In the genomic region with DNA sequence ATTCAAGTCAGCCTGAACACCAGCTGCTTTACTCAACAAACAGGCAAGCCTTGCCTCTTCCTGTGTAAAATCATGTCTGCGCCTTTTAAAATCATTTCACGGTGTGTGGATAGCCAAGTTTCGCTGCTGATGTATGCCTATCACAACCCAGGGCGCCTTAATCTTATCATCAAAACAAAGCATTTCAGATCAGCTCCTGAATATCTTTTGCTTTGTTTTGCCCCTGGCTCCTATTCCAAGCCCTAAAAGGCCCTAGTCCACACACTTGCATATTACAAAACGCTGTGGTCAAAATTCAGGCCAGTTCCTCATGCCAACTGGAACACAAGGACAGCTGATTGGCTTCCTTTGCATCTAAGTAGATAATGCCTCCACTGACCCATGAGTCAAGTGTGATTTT, we compare ENCODE assay signal across 18 mouse cellular contexts.
DNase-seq lines count a peak whose midpoint lies in the region; ATAC-seq and TF ChIP-seq lines count a peak whose summit lies in the region.
"Had no signal": no experiment of that assay in that cellular context is flagged by ENCODE, and none has a peak within 500 bp of the region (broad histone marks: within the 10 kb centered on the region; RNA-seq: fewer than 3 reads in every experiment).

No protein-coding gene starts in this region.

- WGBS in forebrain, embryonic 14.5 days = 65% methylated on average over 5 of the region's 5 CpGs
- WGBS in forebrain, embryonic 12.5 days = 76% methylated on average over 5 of the region's 5 CpGs
- 63% methylated on average over 5 of the region's 5 CpGs for WGBS in lung, adult 2 months
- WGBS in hindbrain, embryonic 14.5 days = 62% methylated on average over 5 of the region's 5 CpGs

- H3K4me2 ChIP-seq in forebrain, embryonic 14.5 days (ENCODE audit: low read length) = no peak overlapping the region
- no peak overlapping the region for H3K4me2 ChIP-seq in forebrain, embryonic 12.5 days
- H3K4me2 ChIP-seq in hindbrain, embryonic 14.5 days (replicated peaks) = no peak overlapping the region
- H3K4me2 ChIP-seq: heart, embryonic 12.5 days had no signal

- no peak for ATAC-seq in forebrain, embryonic 14.5 days
- ATAC-seq in forebrain, embryonic 12.5 days (ENCODE audit: low FRiP score) = no peak
- ATAC-seq in hindbrain, embryonic 14.5 days (ENCODE audit: low FRiP score) = no peak

- no peak for TF ChIP-seq POLR2A in lung, adult 2 months (IDR thresholded peaks at IDR 0.05; ENCODE audit: borderline replicate concordance, extremely low read depth, low read depth, low read length)

- H3K9me3 ChIP-seq in forebrain, embryonic 14.5 days (replicated peaks; ENCODE audit: control insufficient read depth, low read length) = no peaks in the 10 kb centered on the region
- no peaks in the 10 kb centered on the region for H3K9me3 ChIP-seq in forebrain, embryonic 12.5 days
- H3K9me3 ChIP-seq in hindbrain, embryonic 14.5 days (ENCODE audit: control insufficient read depth, low read length) = no peaks in the 10 kb centered on the region
- H3K9me3 ChIP-seq: heart, embryonic 12.5 days had no signal

- H3K4me1 ChIP-seq in forebrain, embryonic 14.5 days (ENCODE audit: control insufficient read depth, insufficient read depth, low read length) = no peaks in the 10 kb centered on the region
- H3K4me1 ChIP-seq in forebrain, embryonic 12.5 days = peaks cover 8% of the 10 kb centered on the region; the same call in 1 of the 2 replicates
- no peaks in the 10 kb centered on the region for H3K4me1 ChIP-seq in lung, adult 2 months (ENCODE audit: control insufficient read depth, insufficient read depth, low read length)
- no peaks in the 10 kb centered on the region for H3K4me1 ChIP-seq in hindbrain, embryonic 14.5 days (replicated peaks; ENCODE audit: control insufficient read depth, insufficient read depth, low read length)
- H3K4me1 ChIP-seq: heart, embryonic 12.5 days had no signal

- no peaks in the 10 kb centered on the region for H3K36me3 ChIP-seq in forebrain, embryonic 14.5 days (ENCODE audit: control insufficient read depth, insufficient read depth, low read length)
- H3K36me3 ChIP-seq in forebrain, embryonic 12.5 days (replicated peaks) = no peaks in the 10 kb centered on the region
- H3K36me3 ChIP-seq in hindbrain, embryonic 14.5 days (replicated peaks; ENCODE audit: control insufficient read depth, insufficient read depth) = no peaks in the 10 kb centered on the region
- H3K36me3 ChIP-seq: heart, embryonic 12.5 days had no signal

- no peak for TF ChIP-seq CTCF in lung, adult 2 months (IDR thresholded peaks at IDR 0.05; ENCODE audit: insufficient read depth, low read length)

- H3K4me3 ChIP-seq in forebrain, embryonic 14.5 days (ENCODE audit: low read depth, low read length) = no peak overlapping the region
- H3K4me3 ChIP-seq in forebrain, embryonic 12.5 days (replicated peaks) = no peak overlapping the region
- H3K4me3 ChIP-seq in lung, adult 2 months (replicated peaks; ENCODE audit: extremely low read depth, low read depth, low read length) = no peak overlapping the region
- H3K4me3 ChIP-seq in hindbrain, embryonic 14.5 days (replicated peaks; ENCODE audit: low read length) = no peak overlapping the region
- H3K4me3 ChIP-seq: heart, embryonic 12.5 days had no signal

- H3K27me3 ChIP-seq in forebrain, embryonic 14.5 days (replicated peaks; ENCODE audit: control insufficient read depth, insufficient read depth, low read length) = no peaks in the 10 kb centered on the region
- no peaks in the 10 kb centered on the region for H3K27me3 ChIP-seq in forebrain, embryonic 12.5 days
- H3K27me3 ChIP-seq in hindbrain, embryonic 14.5 days (ENCODE audit: control insufficient read depth, insufficient read depth, low read length) = no peaks in the 10 kb centered on the region
- H3K27me3 ChIP-seq: heart, embryonic 12.5 days had no signal

- no peak overlapping the region for H3K9ac ChIP-seq in forebrain, embryonic 14.5 days (ENCODE audit: low read length)
- no peak overlapping the region for H3K9ac ChIP-seq in forebrain, embryonic 12.5 days
- no peak overlapping the region for H3K9ac ChIP-seq in hindbrain, embryonic 14.5 days
- H3K9ac ChIP-seq: heart, embryonic 12.5 days; liver, embryonic 14.5 days had no signal

- peak; percentile 31 for DNase-seq in forebrain, embryonic 14.5 days (ENCODE audit: low spot score)
- DNase-seq in lung, postnatal 36 days = peak; percentile 4
- DNase-seq in lung, adult 2 months = no peak
- no peak for DNase-seq in hindbrain, embryonic 14.5 days (ENCODE audit: low spot score)
- DNase-seq in retina, embryonic 14.5 days (ENCODE audit: low spot score) = peak; percentile 33
- no peak for DNase-seq in embryo, embryonic 10 days (ENCODE audit: low spot score)
- DNase-seq in spleen, postnatal 14 days (ENCODE audit: low spot score in 2 of 2) = no peak
- DNase-seq: B cell, adult 2 months; gastrocnemius, postnatal 14 days; kidney, adult 18-20 months; kidney, postnatal 36 days; layer of hippocampus, postnatal 36 days; left cerebral cortex, postnatal 4 days; lung, postnatal 10 days; thymus, adult 2 months had no signal

- no peak overlapping the region for H3K27ac ChIP-seq in forebrain, embryonic 14.5 days (ENCODE audit: low read depth, low read length)
- H3K27ac ChIP-seq in forebrain, embryonic 12.5 days = no peak overlapping the region
- H3K27ac ChIP-seq in hindbrain, embryonic 14.5 days = 0 out of 2 replicates have a peak overlapping the region, but pooled peaks have one; percentile 35
- H3K27ac ChIP-seq: liver, embryonic 14.5 days had no signal

Comparison
In these comparisons a context has a peak if more than half of its experiments do, and no peak if none do; other contexts are left out.
1. DNase-seq: peak in forebrain, embryonic 14.5 days (single experiment), lung, postnatal 36 days (single experiment) and retina, embryonic 14.5 days (single experiment); none in lung, adult 2 months (single experiment), hindbrain, embryonic 14.5 days (single experiment), embryo, embryonic 10 days (single experiment) and spleen, postnatal 14 days (0 of 2).